Mouse (Mus musculus): ENCODE results near the gene Shkbp1. TPM values are rescaled to one million over a fixed set of nuclear protein-coding genes. Genes with fewer than 3 reads are reported as not detected.
A peak's percentile ranks its signal among the peaks of the same experiment; 100 is the strongest.

Gene Shkbp1
- total RNA-seq, 4 experiments from 2014 or later = 20.7 to 25.9 (median 23.1) TPM

DNA sequence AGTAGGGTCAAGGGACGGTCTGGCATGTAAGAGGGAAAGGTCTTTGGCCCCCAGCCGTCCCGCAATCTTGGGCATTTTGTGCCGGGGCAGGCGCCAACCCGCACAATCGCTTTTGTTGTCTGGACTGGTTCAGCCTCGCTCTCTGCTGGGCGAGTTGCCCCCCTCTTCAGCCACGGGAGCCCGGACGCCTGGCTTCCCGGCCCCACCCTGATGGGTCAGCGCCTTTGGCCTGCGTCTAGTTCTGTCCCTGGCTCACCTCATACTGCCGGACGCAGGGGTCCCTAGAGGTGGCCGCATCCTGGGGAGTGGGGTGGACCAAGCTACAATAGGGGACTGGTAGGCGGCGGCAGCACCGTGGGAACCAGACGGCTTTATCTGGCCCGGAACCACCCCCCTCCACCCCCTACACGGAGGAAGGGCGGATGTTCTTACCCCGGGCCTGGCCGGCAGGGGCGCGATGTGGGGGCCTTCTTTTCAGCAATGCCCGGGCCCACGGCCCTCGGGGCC, 21.4 kb downstream of the Shkbp1 start:
- DNase-seq (ENCODE audit: low spot score in 2 of 2) = no peak

DNA sequence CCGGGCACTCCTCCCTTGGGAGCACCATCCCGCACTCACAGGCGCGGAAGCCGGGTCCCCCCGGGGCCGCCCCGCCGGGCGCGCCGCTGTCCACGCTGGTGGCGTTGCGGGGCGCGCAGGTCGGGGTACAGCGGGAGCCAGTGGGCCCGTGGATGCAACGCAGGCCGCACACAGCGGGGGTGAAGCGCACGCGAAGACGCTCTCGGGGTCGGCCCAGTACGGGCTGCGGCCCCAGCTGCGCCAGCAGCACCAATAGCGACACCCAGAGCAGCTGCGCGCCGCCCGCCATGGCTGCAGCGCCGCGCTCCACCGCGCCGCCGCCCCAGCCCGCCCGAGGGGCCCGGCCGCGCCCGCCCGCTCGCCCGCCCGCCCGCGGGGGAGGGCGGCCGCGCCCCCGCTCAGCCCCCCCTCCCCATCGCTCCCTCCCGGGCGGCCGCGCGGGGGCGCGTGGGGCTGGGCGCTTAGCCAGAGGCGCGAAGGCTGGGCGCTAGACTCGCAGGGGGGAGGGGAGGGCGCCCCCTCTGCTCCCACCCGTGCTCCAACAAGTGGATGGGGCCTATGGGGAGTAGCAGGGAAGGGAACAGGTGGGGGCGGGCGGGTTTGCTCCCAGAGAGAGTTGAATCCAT, 22.4 kb downstream of the Shkbp1 start:
- DNase-seq (ENCODE audit: low spot score in 2 of 2) = no peak

- peak; percentile 67 to 76 for DNase-seq (ENCODE audit: low spot score in 2 of 2)
Measured at GRCm38 (mm10) chr7:27332353-27333199, 23.2 kb downstream of the Shkbp1 start.

DNA sequence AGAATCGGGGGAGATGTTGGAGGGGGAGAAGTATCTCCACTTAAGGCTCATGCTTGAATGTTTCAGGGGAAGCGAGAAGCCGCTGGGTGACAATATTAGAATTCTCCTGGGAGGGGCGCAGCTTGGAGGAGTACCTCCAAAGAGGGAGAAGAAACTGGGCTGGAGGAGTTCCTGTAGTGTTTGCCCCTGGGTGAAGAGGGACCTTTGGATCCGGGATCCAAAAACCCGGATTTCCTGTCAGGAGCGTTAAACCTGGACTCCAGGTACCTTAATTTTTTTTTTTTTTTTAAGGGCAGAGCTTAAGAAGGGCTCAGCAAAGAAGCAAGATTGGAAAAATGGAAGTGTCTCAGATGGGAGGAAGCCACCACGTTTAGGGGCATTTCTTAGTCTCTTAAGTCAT, 24.0 kb downstream of the Shkbp1 start:
- no peak for DNase-seq (ENCODE audit: low spot score in 2 of 2)

- DNase-seq (ENCODE audit: low spot score in 2 of 2) = no peak
Measured at GRCm38 (mm10) chr7:27331541-27331851, 24.3 kb downstream of the Shkbp1 start.

GRCm38 (mm10) chr7:27330709-27331540, 24.9 kb downstream of the Shkbp1 start:
- DNase-seq (ENCODE audit: low spot score in 2 of 2) = peak in 1 of 2 experiments; percentile 68

DNA sequence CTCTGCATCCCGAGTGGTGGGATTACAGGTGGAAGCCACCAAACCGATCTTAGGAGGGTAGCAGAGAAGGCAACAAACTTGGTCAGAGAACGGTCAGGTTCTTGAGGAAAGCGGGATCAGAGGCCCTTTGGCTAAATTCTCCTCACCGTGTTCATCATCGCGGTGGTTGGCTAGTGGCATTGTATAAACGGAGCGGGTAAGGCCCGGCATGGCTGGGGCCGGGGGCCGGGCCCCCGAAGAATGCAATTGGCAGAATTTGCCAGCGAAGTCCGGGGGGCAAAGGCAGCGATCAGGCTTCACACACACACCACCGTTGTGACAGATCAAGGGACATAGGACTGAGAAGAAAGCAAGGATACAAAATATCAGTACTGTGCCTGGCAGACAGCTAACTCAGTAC, 25.8 kb downstream of the Shkbp1 start:
- no peak for DNase-seq (ENCODE audit: low spot score in 2 of 2)

GRCm38 (mm10) chr7:27329326-27329947, 26.4 kb downstream of the Shkbp1 start:
- DNase-seq (ENCODE audit: low spot score in 2 of 2) = peak in 1 of 2 experiments; percentile 75

GRCm38 (mm10) chr7:27328648-27329047, 27.2 kb downstream of the Shkbp1 start:
- no peak for DNase-seq (ENCODE audit: low spot score in 2 of 2)

GRCm38 (mm10) chr7:27328161-27328560, 27.7 kb downstream of the Shkbp1 start:
- no peak for DNase-seq (ENCODE audit: low spot score in 2 of 2)

DNA sequence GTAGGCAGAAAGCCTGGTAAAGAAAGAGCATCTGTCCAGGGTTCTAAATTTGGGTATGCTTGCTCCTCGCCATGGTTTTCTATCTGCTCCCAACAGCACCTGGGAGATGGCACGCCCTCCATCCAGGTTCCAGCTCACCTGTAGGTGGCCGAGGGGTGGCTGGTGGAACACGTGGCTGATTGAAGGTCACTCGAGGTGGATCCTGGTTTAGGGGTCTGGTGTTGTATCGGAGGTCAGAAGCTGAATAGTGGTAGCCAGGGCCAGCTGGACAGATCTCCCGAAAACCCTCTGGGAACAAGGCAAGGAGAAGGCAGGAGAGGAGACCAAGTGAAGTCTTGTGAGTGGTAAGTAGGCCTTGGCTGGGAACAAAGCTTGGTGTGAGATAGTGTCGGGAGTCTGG, 28.3 kb downstream of the Shkbp1 start:
- no peak for DNase-seq (ENCODE audit: low spot score in 2 of 2)

GRCm38 (mm10) chr7:27326101-27326880, 29.5 kb downstream of the Shkbp1 start:
- DNase-seq (ENCODE audit: low spot score in 2 of 2) = no peak

DNA sequence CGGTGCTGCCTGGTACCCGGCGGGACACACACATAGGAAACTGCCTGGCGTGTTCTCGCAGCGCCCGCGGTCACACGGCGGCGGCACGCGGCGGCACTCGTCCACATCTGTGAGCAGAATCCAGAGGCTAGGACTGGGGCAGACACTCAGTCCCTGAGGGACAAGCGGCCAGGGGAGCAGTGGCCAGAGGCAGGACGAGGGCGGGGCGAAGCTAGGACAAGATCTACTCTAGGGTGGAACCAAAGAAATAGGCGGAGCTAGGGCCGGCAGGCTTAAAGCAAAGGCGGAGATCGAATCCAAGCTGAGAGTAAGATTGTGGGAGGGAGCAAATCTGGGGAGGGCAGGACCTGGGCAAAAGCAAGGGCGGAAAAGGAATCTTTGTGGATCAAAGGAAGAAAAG, 30.1 kb downstream of the Shkbp1 start:
- DNase-seq (ENCODE audit: low spot score in 2 of 2) = no peak

GRCm38 (mm10) chr7:27324928-27325327, 30.9 kb downstream of the Shkbp1 start:
- no peak for DNase-seq (ENCODE audit: low spot score in 2 of 2)

DNA sequence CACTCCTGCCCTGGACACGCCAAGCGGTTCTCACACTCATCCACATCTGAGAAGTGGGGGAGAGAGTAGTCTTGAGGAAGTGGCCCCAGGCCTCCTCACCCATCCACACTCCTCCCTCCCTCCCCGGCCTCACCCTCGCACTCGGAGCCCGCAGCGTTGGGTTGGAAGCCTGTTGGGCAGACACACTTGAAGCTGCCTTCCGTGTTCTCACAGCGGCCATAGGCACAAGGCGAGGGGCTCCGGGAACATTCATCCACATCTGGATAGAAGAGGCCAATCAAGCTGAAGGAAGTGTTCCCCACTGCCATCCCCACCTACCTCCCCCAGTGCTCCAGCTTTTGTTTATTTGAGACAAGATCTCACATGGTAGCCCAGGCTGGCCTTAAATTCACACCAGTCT, 31.7 kb downstream of the Shkbp1 start:
- no peak for DNase-seq (ENCODE audit: low spot score in 2 of 2)

DNA sequence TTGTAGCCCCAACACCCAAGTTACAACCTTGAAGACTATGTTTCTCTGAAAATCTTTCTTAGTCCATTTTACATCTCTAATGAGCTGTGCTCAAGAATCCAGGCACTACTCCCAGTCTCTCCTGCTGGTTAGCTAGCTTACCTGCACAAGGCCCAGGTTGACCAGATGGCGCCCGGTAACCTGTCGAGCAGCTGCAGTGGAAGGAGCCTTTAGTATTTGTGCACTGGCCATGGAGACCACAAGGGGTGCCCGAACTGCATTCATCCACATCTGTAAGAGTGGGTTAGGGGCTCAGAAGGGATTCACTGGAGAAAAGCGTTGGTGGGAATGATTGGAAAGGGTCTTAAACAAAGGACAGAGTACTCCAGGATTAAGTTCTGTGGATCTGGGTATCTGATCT, 32.8 kb downstream of the Shkbp1 start:
- DNase-seq (ENCODE audit: low spot score in 2 of 2) = no peak

DNA sequence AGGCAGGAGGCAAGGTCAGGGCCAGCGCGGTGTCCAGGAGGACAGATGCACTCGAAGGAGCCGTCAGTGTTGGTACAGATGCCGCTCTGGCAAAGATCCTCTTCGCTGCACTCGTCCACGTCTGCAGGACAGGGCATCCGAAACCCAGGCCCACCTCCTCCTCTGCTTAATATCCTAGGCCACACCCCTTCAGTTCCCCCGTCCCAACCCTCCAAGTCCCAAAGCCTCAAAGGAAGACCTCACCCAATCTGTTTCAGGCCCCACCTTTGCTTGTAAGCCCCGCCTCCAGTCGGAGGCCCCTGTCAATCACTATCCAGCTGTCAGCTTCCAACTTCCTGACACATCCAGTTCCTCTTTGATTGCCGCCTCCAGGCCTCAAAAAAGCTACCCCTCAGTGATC, 33.5 kb downstream of the Shkbp1 start:
- DNase-seq (ENCODE audit: low spot score in 2 of 2) = no peak

DNA sequence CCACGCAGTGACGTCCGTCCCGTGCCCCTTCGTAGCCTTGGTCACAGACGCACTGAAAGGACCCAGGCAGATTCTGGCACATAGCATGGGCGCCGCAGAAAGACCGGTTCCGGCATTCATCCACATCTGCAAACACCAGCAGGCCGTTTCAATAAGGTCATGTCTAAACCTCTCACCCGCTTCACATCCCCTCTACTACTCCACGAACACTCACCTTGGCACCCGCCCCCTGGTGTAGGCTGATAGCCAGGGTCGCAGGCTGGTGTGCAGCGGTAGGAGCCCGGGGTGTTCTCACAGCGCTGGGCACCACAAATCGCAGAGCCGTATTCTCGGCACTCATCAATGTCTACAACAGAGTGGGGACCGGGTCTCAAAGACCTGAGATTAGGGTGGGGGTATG, 36.4 kb downstream of the Shkbp1 start:
- no peak for DNase-seq (ENCODE audit: low spot score in 2 of 2)

DNA sequence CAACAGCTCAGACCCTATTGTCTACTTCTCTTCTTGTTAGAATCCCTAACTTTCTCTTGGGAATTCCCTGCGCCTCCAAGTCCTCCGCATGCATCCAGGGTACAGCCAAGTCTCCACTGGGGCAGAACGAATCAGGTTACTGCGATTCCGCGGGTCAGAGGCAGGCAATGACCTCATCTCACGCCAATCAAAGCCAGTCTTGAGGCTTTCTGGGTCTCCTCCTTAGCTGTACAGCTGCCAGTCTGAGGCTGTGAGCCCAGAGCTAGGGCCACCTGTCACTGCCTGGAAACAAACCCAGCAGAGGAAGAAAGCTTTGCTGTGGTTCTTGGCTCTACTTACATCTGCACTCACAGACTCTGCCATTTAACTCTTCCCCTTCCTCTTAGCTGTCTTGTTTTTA, 39.9 kb downstream of the Shkbp1 start:
- no peak for DNase-seq (ENCODE audit: low spot score in 2 of 2)

GRCm38 (mm10) chr7:27314393-27314792, 41.4 kb downstream of the Shkbp1 start:
- DNase-seq (ENCODE audit: low spot score in 2 of 2) = no peak
